Mouse (Mus musculus): Measurements from ENCODE around the gene Casc3.
"Not testable (repeated sequence)": the region's sequence is repeated elsewhere in the genome, so short reads cannot be mapped to it uniquely, and the experiment has no call there.

Casc3 gene

DNA sequence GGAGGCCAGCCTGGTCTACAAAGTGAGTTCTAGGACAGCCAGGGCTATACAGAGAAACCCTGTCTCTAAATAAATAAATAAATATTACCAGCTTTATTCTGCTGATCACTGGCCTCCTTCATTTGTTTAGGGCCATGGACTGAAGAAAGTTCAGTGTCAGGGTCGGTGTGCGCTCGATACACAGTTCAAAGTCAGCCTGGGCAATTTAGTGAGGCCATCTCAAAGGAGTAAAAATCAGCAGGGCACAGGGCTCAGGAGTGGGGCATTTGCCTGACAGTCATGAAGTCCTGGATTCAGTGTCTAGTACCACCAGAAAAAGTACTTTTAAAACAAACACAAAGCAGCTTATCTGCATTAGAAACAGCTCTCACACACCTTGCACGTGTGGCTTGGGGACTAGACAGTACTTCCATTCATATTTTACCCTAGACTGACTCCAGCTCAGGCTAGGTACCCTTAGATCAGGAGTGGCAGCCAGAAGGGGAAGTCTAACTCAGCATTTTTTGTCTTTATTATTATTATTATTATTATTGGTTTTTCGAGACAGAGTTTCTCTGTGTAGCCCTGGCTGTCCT lies 14.0 kb upstream of the Casc3 start:
- DNase-seq = no peak

DNA sequence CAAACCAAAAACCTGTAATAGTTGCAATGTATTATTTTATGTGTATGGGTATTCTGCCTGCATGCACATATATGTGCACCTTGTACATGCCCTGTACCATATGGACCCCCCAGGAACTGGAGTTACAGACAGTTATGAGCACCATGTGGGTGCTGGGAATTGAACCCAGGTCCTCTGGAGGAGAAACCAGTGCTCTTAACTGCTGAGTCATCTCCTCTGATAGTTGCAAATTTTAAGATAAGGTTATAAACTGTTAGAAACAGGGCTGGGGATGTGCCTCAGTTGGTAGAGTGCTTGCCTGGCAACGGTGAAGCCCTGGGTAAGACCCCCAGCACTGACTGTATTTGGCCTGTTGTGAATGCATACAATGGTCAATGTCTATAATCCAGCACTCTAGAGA lies 13.3 kb upstream of the Casc3 start:
- DNase-seq = no peak

DNA sequence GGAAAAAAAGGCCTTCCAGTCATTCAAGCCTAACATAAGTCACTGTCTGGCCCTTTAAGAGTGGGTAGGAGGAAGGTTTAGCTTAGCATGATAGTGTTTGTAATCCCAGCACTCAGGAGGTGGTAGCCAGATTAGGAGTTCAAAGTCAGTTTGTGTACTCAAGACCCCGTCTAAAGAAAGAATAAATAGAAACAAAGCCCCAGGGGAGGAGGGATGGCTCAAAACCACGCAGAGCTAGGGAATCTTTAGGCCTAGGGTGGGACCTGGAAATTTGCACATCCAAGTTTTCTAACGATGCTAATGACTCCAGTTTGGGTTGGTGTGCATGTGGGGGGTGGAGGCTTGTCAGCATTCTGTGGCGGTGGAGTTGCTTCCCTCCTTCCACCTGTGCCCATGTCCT lies 12.6 kb upstream of the Casc3 start:
- DNase-seq = no peak

DNA sequence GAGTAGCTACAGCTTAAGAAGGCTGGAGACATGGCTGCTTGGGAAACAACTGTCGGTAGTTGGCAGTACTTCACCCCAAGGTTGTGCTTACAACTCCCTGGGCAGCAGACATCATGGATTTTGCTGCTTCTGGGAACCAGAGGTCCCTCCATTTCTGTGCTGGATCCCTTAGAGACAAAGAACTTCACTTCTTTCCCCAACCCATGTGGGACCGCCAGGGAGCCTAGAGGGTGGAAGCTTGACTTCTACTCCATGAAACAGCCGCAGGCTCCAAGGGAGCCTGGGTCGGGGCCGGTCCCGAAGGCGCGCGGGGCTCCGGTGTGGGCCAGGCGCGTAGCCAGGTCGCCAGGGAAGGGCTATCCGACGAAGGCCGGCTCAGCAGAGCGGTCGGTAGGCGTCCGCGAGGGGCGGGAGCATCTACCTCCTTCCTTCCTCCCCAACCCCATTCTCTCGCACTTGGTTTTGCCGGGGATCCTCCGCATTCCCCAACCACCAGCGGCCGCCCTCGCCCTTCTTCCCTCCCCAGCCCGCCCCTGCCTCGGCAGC lies 10.2 kb upstream of the Casc3 start:
- peak; percentile 86 for DNase-seq

DNA sequence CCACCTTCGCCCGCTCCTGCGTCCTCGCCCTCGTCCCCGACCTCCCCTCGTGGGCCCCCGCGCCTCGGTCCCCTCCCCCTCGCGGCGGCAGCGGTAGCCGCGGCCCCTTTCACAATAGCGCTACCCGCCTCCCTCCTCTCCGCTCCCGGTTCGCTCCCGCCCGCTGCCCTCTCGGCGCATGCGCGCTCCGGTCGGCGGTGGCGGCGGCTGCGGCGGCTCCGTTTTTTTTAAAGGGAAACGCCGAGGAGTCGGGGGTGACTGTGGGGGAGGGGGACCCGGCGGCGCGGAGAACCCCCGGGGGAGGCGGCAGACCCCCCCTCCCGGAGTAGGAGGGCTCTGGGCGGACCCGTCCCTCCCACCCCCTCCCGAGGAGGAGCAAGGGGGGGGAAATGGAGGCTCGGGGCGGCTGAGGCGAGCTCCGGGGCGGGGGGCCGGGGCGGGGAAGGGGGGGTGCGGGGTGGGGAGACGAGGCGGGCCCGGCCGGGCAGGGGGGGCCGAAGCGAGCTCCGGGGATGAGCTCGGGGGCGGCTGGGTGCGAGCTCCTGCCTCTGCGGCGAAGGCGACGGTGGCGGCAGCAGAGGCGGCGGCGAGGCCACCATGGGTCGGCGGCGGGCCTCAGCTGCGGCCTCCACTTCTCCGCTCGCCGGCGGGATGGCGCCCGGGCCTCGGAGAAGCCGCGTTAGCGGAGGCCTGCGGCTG lies 9.5 kb upstream of the Casc3 start, which contains the start of gene Msl1:
Gene Msl1 (plus strand): TSS at position 502 of the 699 bp plus-strand sequence.
- DNase-seq = peak; percentile 91

DNA sequence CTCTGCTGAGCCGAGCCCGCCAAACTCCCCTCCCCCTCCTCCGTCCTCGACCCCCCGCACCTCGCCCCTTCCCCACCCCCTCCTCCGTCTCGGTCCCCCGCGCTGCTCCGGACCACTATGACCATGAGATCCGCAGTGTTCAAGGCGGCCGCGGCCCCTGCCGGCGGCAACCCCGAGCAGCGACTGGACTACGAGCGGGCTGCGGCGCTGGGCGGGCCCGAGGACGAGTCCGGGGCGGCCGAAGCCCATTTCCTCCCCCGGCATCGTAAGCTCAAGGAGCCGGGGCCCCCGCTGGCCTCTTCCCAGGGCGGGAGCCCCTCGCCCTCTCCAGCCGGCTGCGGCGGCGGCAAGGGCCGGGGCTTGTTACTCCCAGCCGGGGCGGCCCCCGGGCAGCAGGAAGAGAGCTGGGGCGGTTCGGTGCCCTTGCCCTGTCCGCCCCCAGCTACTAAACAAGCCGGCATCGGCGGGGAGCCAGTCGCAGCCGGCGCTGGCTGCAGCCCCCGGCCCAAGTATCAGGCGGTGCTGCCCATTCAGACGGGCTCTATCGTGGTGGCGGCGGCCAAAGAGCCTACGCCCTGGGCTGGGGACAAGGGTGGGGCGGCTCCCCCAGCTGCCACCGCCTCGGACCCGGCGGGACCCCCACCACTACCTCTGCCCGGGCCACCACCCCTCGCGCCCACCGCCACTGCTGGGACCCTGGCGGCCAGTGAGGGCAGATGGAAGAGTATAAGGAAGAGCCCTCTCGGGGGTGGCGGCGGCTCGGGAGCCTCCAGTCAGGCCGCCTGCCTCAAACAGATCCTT lies 8.8 kb upstream of the Casc3 start:
- no peak for DNase-seq

DNA sequence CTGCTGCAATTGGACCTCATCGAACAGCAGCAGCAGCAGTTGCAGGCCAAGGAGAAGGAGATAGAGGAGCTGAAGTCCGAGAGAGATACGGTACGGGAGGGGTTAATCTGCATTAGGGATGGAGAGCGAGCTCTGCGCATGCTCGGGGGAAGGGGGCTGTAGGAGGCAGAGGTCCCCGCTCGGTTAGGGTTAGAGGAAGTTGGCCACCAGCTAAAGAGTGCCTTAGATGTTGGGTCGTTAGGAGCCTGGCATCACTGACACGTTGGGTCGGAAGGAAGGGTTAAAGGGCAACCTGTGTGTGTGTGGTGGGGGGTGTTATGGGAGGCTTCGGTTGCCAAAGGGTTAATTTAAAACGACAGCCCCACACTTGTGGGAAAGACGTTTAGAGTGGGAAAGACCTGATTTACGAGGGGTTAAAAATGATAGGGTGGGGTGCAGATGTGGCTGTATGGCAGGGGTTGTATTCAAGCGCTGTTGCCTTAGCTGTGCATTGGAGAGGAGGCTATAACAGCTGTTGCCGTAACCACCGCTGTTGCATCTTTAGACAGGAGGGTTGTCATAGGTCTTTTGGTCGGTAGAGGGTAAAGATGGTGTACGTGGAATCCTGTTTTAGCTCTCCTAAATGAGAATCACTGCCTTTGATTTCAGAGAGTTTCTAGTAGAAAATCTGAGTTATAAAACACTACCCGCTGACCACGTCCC lies 8.0 kb upstream of the Casc3 start:
- DNase-seq = peak; percentile 76

DNA sequence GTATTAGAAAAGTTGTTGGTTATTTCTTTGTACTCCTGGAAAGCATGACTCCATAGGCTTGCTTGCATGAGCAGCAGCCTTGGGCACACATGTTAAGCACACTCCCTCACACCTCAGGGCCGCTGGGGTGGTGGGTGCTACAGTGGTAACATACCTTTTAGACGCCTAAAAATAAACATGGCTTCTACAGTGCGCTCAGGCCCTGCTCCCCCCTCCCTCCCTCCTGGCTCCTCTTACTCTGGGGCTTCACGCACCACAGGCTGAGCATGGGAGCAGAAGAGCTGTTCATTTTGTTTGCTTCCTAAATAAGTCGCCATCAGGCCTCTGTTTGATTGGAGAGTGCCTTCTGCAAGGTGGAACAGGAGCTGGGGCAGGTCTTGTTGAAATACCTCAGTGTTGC lies 7.4 kb upstream of the Casc3 start:
- DNase-seq = no peak

DNA sequence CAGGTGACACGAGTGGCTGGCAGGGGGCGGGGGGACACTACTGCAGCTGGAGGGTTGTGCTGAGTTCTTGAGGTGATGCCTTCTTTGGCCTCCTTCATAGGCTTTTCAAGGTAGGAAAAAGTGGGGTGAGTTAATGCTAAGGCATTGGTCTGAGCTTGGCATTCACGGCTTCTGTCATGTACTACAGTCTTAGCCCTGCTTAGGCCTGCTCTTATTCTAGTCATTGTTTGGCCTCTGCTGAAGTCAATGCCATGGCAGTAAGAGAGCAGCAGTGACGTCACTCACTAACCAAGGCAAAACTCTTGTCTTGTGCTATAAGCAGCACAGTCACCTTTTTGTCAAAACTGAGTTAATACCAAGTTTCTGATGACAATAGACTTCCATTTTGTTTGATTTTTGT lies 6.8 kb upstream of the Casc3 start:
- no peak for DNase-seq

DNA sequence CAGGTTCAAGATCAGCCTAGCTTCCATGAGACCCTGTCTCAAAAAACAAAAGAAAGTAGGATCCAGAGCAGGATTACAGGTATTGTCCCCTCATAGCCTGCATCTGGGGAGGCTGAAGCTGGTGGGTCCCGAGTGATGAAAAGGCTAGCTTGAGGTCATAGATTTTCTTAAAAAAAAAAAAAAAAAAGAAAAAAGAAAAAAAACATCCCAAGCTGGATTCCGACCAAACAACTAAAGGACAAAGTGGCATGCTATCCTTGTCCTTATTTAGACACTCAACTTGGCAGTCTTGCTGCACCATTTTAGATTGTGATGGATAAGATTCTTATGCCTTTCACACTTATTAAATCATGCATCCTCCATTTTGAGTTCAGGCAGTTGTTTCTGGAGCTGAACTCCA lies 3.7 kb downstream of the Casc3 start:
- DNase-seq = no peak

DNA sequence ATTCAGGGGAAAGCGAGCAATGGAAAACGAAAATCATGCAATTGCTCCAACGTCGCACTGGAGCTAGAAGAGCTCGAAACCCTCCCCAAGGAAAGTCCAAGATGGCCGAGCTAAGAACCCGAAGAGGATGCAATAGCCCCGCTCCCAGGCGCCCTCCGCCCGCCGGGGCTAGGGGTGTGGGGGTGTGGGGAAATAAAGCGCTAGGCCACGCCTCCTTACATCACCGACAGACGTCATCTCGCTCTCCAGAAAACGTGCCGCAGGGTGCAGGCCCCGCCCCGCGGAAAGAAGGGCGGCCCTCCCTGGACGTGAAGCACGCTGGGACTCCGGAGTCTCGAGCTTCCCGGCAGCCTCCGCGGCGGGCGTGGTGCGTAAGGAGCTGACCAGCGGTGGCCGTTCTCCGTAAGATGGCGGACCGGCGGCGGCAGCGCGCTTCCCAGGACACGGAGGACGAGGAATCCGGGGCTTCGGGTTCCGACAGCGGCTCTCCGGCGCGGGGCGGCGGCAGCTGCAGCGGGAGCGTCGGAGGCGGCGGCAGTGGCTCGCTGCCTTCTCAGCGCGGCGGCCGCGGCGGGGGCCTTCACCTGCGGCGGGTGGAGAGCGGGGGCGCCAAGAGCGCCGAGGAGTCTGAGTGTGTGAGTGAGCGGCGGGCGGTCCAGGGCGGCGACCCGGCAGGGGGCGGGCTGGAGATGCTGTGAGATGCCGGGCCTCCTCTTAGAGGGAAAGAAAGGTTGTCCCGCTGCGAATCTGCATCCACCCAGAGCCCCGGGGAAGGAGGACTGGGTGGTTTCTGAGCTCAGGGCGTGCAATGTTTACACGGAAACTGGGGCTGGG lies 5.0 kb downstream of the Casc3 start:
- peak; percentile 100 for DNase-seq

DNA sequence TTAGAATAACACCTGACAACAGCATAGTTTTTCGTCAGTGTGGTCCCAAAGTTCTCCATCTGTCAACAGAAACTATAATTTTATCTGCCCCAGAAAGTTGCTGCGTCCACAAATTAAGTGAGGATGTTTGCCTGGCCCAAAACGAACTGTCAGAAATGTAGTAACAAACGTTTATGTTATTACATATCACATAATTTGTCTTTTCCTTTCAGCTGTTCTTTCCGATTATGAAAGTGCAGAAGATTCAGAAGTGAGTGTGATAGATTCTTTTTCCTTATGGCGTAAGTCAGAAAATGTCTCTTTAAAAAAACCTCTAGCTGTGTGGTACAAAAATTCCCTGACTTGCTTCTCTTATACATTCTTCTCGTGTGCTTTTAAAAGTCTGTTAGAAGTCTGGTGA lies 6.0 kb downstream of the Casc3 start:
- DNase-seq = no peak

DNA sequence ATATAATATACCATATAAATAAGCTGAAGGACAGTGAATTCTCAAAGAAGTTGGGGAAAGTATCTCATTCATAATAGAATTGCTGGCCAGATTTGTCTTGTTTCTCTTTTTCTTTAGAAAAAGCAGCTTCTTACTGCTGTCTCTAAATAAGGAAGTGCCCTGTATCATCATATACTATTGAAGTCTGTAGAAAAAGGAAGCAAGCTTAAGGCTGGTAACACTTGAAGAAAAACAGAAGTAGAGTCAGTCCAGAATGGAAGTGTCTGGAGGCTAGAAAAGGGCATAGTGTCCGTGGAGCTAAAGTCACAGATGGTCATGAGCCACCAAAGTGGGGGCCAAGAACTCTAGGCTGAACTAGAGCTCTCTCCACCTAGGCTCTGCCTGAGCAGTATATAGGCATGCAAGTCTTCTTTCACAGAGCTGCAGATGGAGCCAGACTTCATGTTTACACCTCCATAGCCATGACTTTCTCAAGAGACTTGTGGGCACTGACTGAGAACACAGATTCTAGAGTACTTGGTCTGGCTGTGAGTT lies 12.1 kb downstream of the Casc3 start:
- no peak for DNase-seq

DNA sequence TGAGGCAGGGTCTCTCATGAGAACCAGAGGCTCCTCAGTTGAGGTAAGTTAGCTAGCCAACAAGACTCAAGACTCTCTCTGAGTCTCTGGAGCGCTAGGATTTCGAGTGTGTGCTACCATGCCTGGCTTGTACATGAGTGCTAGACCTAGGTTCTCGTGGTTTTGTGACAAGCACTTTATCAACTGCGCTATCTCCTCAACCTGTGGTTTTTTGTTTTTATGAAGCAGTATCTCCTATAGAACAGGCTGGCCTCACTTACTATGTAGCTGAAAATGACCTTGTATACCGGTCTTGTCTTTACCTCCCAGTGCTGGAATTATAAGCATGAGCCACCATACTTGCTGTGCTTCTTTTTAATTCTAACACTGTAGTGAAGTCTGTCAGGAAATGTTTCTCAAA lies 16.3 kb downstream of the Casc3 start:
- DNase-seq = no peak

DNA sequence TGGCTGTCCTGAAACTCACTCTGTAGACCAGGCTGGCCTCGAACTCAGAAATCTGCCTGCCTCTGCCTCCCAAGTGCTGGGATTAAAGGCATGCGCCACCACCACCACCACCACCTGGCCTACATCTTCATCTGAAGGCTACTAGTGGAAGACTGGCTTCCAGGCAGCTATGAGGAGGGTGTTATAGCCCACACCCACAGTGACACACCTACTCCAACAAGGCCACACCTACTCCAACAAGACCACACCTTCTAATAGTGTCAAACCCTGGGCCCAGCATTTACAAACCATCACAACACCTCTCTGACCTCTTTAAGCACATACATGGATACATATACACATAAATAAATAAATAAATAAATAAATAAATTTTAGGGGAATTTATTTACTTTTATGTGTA lies 21.4 kb downstream of the Casc3 start:
- not testable (repeated sequence) for DNase-seq

DNA sequence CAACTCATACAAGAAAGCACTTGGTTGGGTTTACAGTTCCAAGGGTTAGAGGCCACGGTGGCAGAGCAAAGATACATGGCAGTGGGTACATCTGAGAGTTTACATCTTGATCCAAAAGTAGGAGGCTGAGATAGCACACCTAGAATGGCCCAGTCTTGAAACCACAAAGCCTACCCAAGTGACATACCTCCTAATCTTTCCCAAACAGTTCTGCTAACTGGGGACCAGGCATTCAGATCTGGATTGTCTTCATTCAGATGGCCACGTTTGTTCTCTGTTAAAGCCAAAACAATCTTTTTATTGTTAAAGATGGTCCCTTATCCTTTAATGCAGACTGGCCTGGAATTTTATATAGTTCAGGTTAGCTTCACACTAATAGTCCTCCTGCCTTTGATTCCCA lies 23.2 kb downstream of the Casc3 start:
- DNase-seq = no peak

DNA sequence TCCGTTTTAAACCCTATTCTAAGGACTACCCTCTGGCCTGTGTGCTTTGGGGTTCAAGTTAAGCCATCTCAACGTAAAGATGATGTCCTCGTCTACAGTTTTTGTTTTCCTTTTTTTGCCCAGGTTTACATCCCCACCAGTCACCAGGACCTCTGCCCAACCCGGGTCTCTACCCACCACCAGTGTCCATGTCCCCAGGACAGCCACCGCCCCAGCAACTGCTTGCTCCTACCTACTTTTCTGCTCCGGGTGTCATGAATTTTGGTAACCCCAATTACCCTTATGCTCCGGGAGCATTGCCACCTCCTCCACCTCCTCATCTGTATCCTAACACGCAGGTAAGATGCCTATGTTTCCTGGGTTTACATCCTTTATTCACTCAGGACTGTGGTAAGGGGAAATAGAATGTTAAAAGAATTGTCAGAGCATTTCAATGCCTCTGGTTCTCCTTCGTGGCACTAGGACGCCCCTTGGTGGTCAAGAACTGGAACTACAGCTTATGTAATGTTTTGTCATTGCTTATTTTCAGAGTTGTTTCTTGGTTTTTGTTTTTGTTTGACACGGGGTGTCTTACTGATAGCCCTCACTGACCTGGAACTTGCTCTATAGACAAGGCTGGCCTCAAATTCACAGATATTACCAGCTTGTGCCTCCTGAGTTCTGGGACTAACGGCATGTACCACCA lies 24.5 kb downstream of the Casc3 start:
- DNase-seq = no peak

DNA sequence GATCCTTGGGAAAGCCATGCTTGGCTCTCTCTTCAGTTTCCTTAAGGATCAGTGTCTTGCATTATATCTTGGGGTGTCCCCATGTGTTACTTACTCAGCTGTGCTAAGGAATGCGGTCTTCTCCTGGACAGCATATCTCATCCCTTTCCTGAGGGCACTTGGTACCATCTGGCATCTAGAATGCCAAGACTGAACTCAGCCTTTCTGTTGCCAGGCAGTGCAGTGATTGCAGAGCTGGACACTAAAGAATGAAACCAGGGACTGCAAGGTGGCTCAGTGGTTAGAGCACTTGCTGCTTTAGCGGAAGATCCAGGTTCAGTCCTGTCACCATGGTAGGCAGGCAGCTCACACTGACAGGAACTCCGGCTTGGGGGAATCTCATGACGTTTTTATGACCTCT lies 25.2 kb downstream of the Casc3 start:
- DNase-seq = no peak

DNA sequence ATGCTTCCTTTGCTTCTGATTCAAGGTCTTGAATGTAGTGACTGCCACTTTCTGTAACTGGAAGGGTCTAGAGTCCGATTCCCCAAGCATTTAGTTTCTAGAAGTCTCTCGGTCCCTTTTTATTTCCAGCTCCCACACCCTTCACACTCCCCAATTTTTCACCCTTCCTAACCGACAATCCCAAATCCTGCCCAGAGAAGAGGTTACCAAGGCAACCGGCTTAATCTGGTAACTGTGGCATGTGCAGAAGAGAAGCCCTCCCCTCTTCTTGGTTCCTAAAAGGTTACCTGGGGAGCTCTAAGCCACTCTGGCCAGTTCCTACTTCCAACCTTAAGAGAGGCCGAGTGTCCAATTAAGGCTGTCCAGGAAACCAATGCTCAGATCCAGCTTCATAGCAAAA lies 30.6 kb downstream of the Casc3 start:
- DNase-seq = peak; percentile 36

DNA sequence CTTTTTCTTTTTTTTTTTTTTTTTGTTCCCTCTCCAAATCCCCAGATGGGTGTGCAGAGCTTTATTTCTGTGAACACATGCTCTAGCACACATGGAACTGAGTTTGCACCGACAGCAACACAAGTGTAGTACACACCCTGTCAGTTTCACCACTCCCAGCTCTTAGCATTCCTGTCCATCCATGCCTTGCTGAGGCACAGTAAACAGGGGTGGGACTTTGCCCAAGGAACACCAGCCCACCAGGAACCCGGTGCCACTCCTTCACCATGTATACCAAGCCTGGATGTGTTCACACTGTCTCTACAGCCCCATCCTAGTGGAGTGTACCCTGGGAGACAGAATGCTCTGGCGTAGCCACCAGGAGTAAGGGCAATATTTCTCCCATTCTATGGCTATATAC lies 31.0 kb downstream of the Casc3 start:
- DNase-seq = peak; percentile 35

DNA sequence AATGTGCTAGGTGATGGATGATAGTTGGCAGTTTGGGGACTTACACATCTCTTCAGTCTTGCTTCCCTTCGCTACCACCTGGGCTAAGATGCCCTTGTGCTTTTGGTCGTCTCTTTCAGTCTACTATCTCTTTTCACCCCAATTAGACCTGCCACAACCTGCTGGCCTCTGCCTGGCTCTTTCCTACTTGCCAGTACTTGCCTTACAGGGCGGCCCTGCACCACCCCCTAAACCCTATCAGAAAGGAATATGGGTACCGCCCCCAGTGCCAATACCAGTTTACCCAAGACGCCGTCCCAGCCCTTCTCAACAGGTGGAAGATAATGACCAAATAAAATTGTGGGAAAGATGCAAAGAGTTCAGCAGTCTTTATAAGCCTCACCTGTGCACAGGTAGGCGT lies 31.4 kb downstream of the Casc3 start:
- no peak for DNase-seq
